Mouse (Mus musculus) MEL (cell line): ENCODE data around the gene 1110051M20Rik. TPM values are rescaled to one million over a fixed set of nuclear protein-coding genes. Genes with fewer than 3 reads are reported as not detected.

Source experiments
- DNase-seq: peaks from one replicate; pipeline ENCODE4 v3.0.0; 2011; ENCODE audit warnings: low read depth, low spot score
- H3K27ac ChIP-seq: 2 replicates; pipeline ENCODE4 v1.5.1; 2012; ENCODE audit warnings: low read depth, mild to moderate bottlenecking, control low read depth, low read length, moderate library complexity; ENCODE audit not compliant: control insufficient read depth
- H3K27me3 ChIP-seq, 2 experiments: fragments of 150-350 bp in 1 of 2; sonication (generic) in 1 of 2; 2 replicates each; pipeline ENCODE4 v1.6.1; 2012; ENCODE audit warnings: low read length in 2 of 2, mild to moderate bottlenecking in 2 of 2, improper control_type of control experiment in 1 of 2, moderate library complexity in 1 of 2; ENCODE audit not compliant: insufficient read depth in 2 of 2, control insufficient read depth in 1 of 2
- H3K36me3 ChIP-seq, 2 experiments: 2 replicates each; pipeline ENCODE4 v1.6.1; 2012 to 2014; ENCODE audit warnings: low read length in 2 of 2, improper control_type of control experiment in 1 of 2, inconsistent platforms in 1 of 2, mild to moderate bottlenecking in 1 of 2; ENCODE audit not compliant: insufficient read depth in 2 of 2, control insufficient read depth in 1 of 2
- H3K4me1 ChIP-seq, 2 experiments: fragments of 150-350 bp in 1 of 2; sonication (generic) in 1 of 2; 2 replicates each; pipeline ENCODE4 v1.6.1; 2012; ENCODE audit warnings: low read length in 2 of 2, improper control_type of control experiment in 1 of 2, mild to moderate bottlenecking in 1 of 2; ENCODE audit not compliant: insufficient read depth in 2 of 2, control insufficient read depth in 1 of 2
- H3K4me3 ChIP-seq, 2 experiments: fragments of 150-350 bp in 1 of 2; sonication (generic) in 1 of 2; 2 replicates each; pipeline ENCODE4 v1.5.1; 2012; ENCODE audit warnings: low read depth in 2 of 2, low read length in 2 of 2, mild to moderate bottlenecking in 2 of 2, moderate library complexity in 2 of 2, control low read depth in 1 of 2, improper control_type of control experiment in 1 of 2; ENCODE audit not compliant: control insufficient read depth in 1 of 2, insufficient read depth in 1 of 2
- H3K79me2 ChIP-seq: 2 replicates; pipeline ENCODE4 v1.6.1; 2012; ENCODE audit warnings: mild to moderate bottlenecking, low read length, moderate library complexity; ENCODE audit not compliant: control insufficient read depth, poor library complexity, insufficient read depth
- H3K9ac ChIP-seq: 2 replicates; pipeline ENCODE4 v1.6.1; 2012; ENCODE audit warnings: low read depth, mild to moderate bottlenecking, control low read depth, low read length, moderate library complexity; ENCODE audit not compliant: control insufficient read depth, poor library complexity, severe bottlenecking
- H3K9me3 ChIP-seq: fragments of 150-350 bp; sonication (generic); replicated peaks from 2 replicates; pipeline ENCODE4 v1.6.1; 2012; ENCODE audit warnings: mild to moderate bottlenecking, low read length, improper control_type of control experiment, moderate library complexity; ENCODE audit not compliant: insufficient read depth
- BHLHE40 ChIP-seq: IDR thresholded peaks from 2 replicates; pipeline ENCODE4 v1.6.1; 2012; ENCODE audit warnings: low read depth, mild to moderate bottlenecking, inconsistent platforms, low read length, improper control_type of control experiment, borderline replicate concordance
- CHD1 ChIP-seq: IDR thresholded peaks from 2 replicates; pipeline ENCODE4 v1.6.1; 2012; ENCODE audit warnings: low read depth, mild to moderate bottlenecking, inconsistent platforms, low read length, improper control_type of control experiment
- E2F4 ChIP-seq: IDR thresholded peaks from 2 replicates; pipeline ENCODE4 v1.6.1; 2011; ENCODE audit warnings: low read depth, low read length, improper control_type of control experiment, borderline replicate concordance
- ELF1 ChIP-seq: IDR thresholded peaks from 2 replicates; pipeline ENCODE4 v1.6.1; 2014; ENCODE audit warnings: low read depth, mild to moderate bottlenecking, inconsistent platforms, low read length, improper control_type of control experiment, moderate library complexity
- ETS1 ChIP-seq: IDR thresholded peaks from 2 replicates; pipeline ENCODE4 v1.6.1; 2012; ENCODE audit warnings: low read depth, mild to moderate bottlenecking, inconsistent platforms, low read length, improper control_type of control experiment, moderate library complexity
- GATA1 ChIP-seq: IDR thresholded peaks from 2 replicates; pipeline ENCODE4 v1.6.1; 2011; ENCODE audit warnings: low read depth, low read length, improper control_type of control experiment
- JUND ChIP-seq: IDR thresholded peaks from 2 replicates; pipeline ENCODE4 v1.6.1; 2011; ENCODE audit warnings: low read depth, mild to moderate bottlenecking, improper control_type of control experiment, low read length
- KAT2A ChIP-seq: conservative IDR thresholded peaks from 2 replicates; pipeline ENCODE4 v1.6.1; 2012; ENCODE audit warnings: low read depth, low read length, improper control_type of control experiment, inconsistent platforms
- MEF2A ChIP-seq: IDR thresholded peaks from 2 replicates; pipeline ENCODE4 v1.6.1; 2014; ENCODE audit warnings: low read depth, mild to moderate bottlenecking, inconsistent platforms, low read length, improper control_type of control experiment; ENCODE audit not compliant: poor library complexity, insufficient replicate concordance, severe bottlenecking; ENCODE audit errors: extremely low read depth
- MXI1 ChIP-seq: IDR thresholded peaks from 2 replicates; pipeline ENCODE4 v1.6.1; 2011; ENCODE audit warnings: mild to moderate bottlenecking, low read depth, low read length, improper control_type of control experiment
- MYB ChIP-seq: IDR thresholded peaks from 2 replicates; pipeline ENCODE4 v1.6.1; 2011; ENCODE audit warnings: mild to moderate bottlenecking, low read depth, low read length, improper control_type of control experiment
- NELFE ChIP-seq: IDR thresholded peaks from 2 replicates; pipeline ENCODE4 v1.6.1; 2011; ENCODE audit warnings: low read depth, low read length, improper control_type of control experiment
- NRF1 ChIP-seq: IDR thresholded peaks from 2 replicates; pipeline ENCODE4 v1.6.1; 2014; ENCODE audit warnings: low read depth, mild to moderate bottlenecking, inconsistent platforms, low read length, improper control_type of control experiment, moderate library complexity; ENCODE audit not compliant: poor library complexity, insufficient read depth, severe bottlenecking
- POLR2A ChIP-seq, 2 experiments: IDR thresholded peaks; 2 replicates each; pipeline ENCODE4 v1.6.1; 2011 to 2012; ENCODE audit warnings: low read length in 2 of 2, mild to moderate bottlenecking in 2 of 2, control low read depth in 1 of 2, improper control_type of control experiment in 1 of 2, low read depth in 1 of 2, moderate library complexity in 1 of 2; ENCODE audit not compliant: control insufficient read depth in 1 of 2, insufficient read depth in 1 of 2, poor library complexity in 1 of 2
- POLR2AphosphoS5 ChIP-seq: IDR thresholded peaks from 2 replicates; pipeline ENCODE4 v1.6.1; 2012; ENCODE audit warnings: low read depth, borderline replicate concordance, mild to moderate bottlenecking, inconsistent platforms, low read length, moderate library complexity, mixed read lengths
- RAD21 ChIP-seq: IDR thresholded peaks from 2 replicates; pipeline ENCODE4 v1.6.1; 2011; ENCODE audit warnings: mild to moderate bottlenecking, low read depth, low read length, improper control_type of control experiment
- RCOR1 ChIP-seq: IDR thresholded peaks from 2 replicates; pipeline ENCODE4 v1.6.1; 2012; ENCODE audit warnings: low read depth, mild to moderate bottlenecking, inconsistent platforms, low read length, improper control_type of control experiment
- SIN3A ChIP-seq: IDR thresholded peaks from 2 replicates; pipeline ENCODE4 v1.6.1; 2012; ENCODE audit warnings: low read length, improper control_type of control experiment, inconsistent platforms
- TAL1 ChIP-seq: IDR thresholded peaks from 2 replicates; pipeline ENCODE4 v1.6.1; 2012; ENCODE audit warnings: mild to moderate bottlenecking, inconsistent platforms, low read length, moderate library complexity, mixed read lengths
- TBP ChIP-seq: IDR thresholded peaks from 2 replicates; pipeline ENCODE4 v1.8.0; 2011; ENCODE audit warnings: low read depth, low read length, improper control_type of control experiment
- TCF12 ChIP-seq: IDR thresholded peaks from 2 replicates; pipeline ENCODE4 v1.6.1; 2014; ENCODE audit warnings: low read depth, mild to moderate bottlenecking, inconsistent platforms, low read length, improper control_type of control experiment, moderate library complexity
- UBTF ChIP-seq: IDR thresholded peaks from 2 replicates; pipeline ENCODE4 v1.6.1; 2012; ENCODE audit warnings: low read depth, mild to moderate bottlenecking, inconsistent platforms, low read length, improper control_type of control experiment, moderate library complexity, borderline replicate concordance; ENCODE audit not compliant: insufficient read depth
- ZC3H11A ChIP-seq: IDR thresholded peaks from 2 replicates; pipeline ENCODE4 v1.6.1; 2012; ENCODE audit warnings: low read depth, mild to moderate bottlenecking, inconsistent platforms, low read length, improper control_type of control experiment
- ZKSCAN1 ChIP-seq: IDR thresholded peaks from 2 replicates; pipeline ENCODE4 v1.6.1; 2012; ENCODE audit warnings: low read depth, mild to moderate bottlenecking, inconsistent platforms, low read length, improper control_type of control experiment, moderate library complexity
- ZMIZ1 ChIP-seq: IDR thresholded peaks from 2 replicates; pipeline ENCODE4 v1.6.1; 2012; ENCODE audit warnings: low read depth, mild to moderate bottlenecking, inconsistent platforms, low read length, improper control_type of control experiment, moderate library complexity
- polyA plus RNA-seq, 2 experiments: library from polyadenylated mRNA; stranded (reverse) in 1 of 2; unstranded in 1 of 2; fragments of >175 nt in 1 of 2; fragments of >200 nt in 1 of 2; gene quantifications; 2 replicates each; pipeline versions ENCODE4 v1.2.1 to v1.2.4; 2012; ENCODE audit warnings: low replicate concordance in 2 of 2, low read depth in 1 of 2; ENCODE audit not compliant: insufficient read length in 2 of 2, insufficient read depth in 1 of 2, missing spikeins in 1 of 2
- total RNA-seq: library from RNA; depleted of rRNA; stranded (reverse); fragments of 300-350 nt; gene quantifications from 2 replicates; pipeline ENCODE4 v1.2.3, GENCODE M21; 2012

Gene 1110051M20Rik
- total and polyA plus RNA-seq, 3 experiments = 23.0 to 23.3 TPM; not detected in 1

- no peak overlapping the region for H3K9ac ChIP-seq
Observed at GRCm38 (mm10) chr2:91314184-91314583, 130.3 kb downstream of the 1110051M20Rik start.

GRCm38 (mm10) chr2:91312578-91313311 lies 131.8 kb downstream of the 1110051M20Rik start:
- Histone ChIP-seq H3K9ac (no peak overlapping the region), H3K27me3 (no peaks in the 10 kb centered on the region), H3K36me3 (peaks cover 0 to 3% of the 10 kb centered on the region in 2 experiments; a peak in 2 of 4 replicates), H3K4me1 (peaks cover 3 to 12% of the 10 kb centered on the region in 2 experiments; a peak in 3 of 4 replicates), H3K79me2 (no peaks in the 10 kb centered on the region), H3K27ac (no peak overlapping the region), H3K4me3 (no peak overlapping the region), H3K9me3 (no peaks in the 10 kb centered on the region)
- no peak for DNase-seq
- no peak for TF ChIP-seq BHLHE40
- no peak for TF ChIP-seq RCOR1
- TF ChIP-seq TBP = no peak
- no peak for TF ChIP-seq TCF12
- no peak for TF ChIP-seq UBTF
- TF ChIP-seq ZC3H11A = no peak
- TF ChIP-seq MXI1 = no peak
- TF ChIP-seq POLR2A (IDR thresholded peaks at IDR 0.05; ENCODE audit: control insufficient read depth in 1 of 2, insufficient read depth in 1 of 2, low read depth in 1 of 2, low read length in 2 of 2, poor library complexity in 1 of 2) = no peak
- no peak for TF ChIP-seq CHD1
- TF ChIP-seq TAL1 = no peak
- TF ChIP-seq MEF2A = no peak
- TF ChIP-seq JUND = no peak
- TF ChIP-seq SIN3A = no peak
- no peak for TF ChIP-seq MYB

More at GRCm38 (mm10) chr2:91314184-91314583, 130.3 kb downstream of the 1110051M20Rik start:
- no peak for TF ChIP-seq RAD21
- TF ChIP-seq MEF2A = no peak
- no peak for TF ChIP-seq BHLHE40
- TF ChIP-seq POLR2AphosphoS5 = no peak
- TF ChIP-seq TCF12 = no peak
- TF ChIP-seq ZMIZ1 = no peak
- no peak for TF ChIP-seq E2F4
- TF ChIP-seq NRF1 = no peak
- no peak for TF ChIP-seq MXI1
- TF ChIP-seq KAT2A = no peak
- TF ChIP-seq CHD1 = no peak
- no peak for TF ChIP-seq ETS1
- TF ChIP-seq NELFE = no peak
- no peak for TF ChIP-seq ELF1
- TF ChIP-seq UBTF = no peak
- no peak for TF ChIP-seq ZKSCAN1
- no peak for TF ChIP-seq MYB
- no peak for TF ChIP-seq GATA1
- TF ChIP-seq JUND = no peak
- TF ChIP-seq RCOR1 = no peak
- Histone ChIP-seq H3K27ac (no peak overlapping the region), H3K79me2 (no peaks in the 10 kb centered on the region), H3K36me3 (no peaks in the 10 kb centered on the region), H3K4me3 (no peak overlapping the region), H3K4me1 (peaks cover 0 to 6% of the 10 kb centered on the region in 2 experiments; a peak in 1 of 4 replicates), H3K27me3 (no peaks in the 10 kb centered on the region), H3K9me3 (no peaks in the 10 kb centered on the region)
- DNase-seq = no peak
